Mouse (Mus musculus) cortical plate, adult 2 months (tissue): ENCODE measurements at regions not wholly inside any gene's neighbourhood (a gene's known extent, or its start where the extent isn't known, plus 50 kb on each side); places are given as distances from the start of the nearest gene placed in this dataset.

ENCODE experiments used
- H3K27ac ChIP-seq: fragments of 200-500 bp; 2 replicates; pipeline ENCODE4 v1.5.1; 2012; ENCODE audit warnings: low read length, control low read depth, inconsistent platforms; ENCODE audit not compliant: insufficient read depth
- H3K4me1 ChIP-seq: fragments of 200-500 bp; 2 replicates; pipeline ENCODE4 v1.6.1; 2011; ENCODE audit warnings: low read length; ENCODE audit not compliant: control insufficient read depth, insufficient read depth
- H3K4me3 ChIP-seq: fragments of 200-500 bp; 2 replicates; pipeline ENCODE4 v1.5.1; 2011; ENCODE audit warnings: mild to moderate bottlenecking, low read length, control low read depth; ENCODE audit not compliant: insufficient read depth
- CTCF ChIP-seq: fragments of 200-500 bp; IDR thresholded peaks from 2 replicates; pipeline ENCODE4 v1.5.1; 2011; ENCODE audit warnings: mild to moderate bottlenecking, control low read depth, low read length; ENCODE audit not compliant: insufficient read depth; ENCODE audit errors: extremely low read depth
- POLR2A ChIP-seq: fragments of 200-500 bp; IDR thresholded peaks from 2 replicates; pipeline ENCODE4 v1.6.1; 2011; ENCODE audit warnings: mild to moderate bottlenecking, low read length, control low read depth; ENCODE audit not compliant: insufficient read depth; ENCODE audit errors: extremely low read depth

DNA sequence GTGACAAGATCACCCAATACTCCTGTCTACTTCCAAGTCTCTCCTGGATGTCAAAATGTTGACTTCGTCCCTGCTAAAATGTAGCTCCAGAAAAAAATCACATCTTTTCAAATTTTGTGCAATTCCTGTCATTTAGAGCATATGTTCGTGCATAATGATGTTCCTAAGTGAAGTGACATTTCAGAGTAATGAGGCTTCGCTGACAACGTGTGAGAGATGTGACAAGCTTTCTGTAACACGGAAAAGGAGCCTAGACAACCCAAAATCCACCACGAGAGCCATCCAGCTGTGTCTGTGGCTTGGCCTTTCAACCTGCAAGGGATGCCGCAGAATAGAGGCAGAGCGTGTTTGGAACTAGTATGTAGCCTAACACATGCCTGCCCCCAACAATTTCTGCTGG, 438.1 kb upstream of the Fam19a5 start:
- no peak for TF ChIP-seq CTCF
- TF ChIP-seq POLR2A: no peak
- Histone ChIP-seq H3K4me1 (no peaks in the 10 kb centered on the region; the same call in 1 of the 2 replicates), H3K27ac (no peak overlapping the region), H3K4me3 (no peak overlapping the region)

DNA sequence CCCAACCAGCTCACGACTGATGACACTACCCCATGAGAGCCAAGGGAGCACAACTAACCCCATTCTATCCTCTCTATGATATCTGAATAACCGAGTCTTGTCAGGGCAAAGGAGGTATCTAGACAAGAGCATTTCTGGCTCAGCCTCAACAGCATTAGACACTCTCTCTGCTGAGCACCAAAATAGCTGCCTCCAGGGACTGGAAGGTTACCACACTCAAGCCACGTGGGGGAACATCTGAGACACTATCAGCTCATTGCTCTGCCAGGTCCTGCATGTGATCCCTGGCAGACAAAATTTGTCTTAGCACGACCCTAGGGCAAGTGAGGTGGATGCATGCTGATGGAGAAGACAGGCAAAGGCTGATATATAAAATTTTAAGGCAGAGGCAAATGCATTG, 436.4 kb upstream of the Fam19a5 start:
- no peak overlapping the region for H3K27ac ChIP-seq

DNA sequence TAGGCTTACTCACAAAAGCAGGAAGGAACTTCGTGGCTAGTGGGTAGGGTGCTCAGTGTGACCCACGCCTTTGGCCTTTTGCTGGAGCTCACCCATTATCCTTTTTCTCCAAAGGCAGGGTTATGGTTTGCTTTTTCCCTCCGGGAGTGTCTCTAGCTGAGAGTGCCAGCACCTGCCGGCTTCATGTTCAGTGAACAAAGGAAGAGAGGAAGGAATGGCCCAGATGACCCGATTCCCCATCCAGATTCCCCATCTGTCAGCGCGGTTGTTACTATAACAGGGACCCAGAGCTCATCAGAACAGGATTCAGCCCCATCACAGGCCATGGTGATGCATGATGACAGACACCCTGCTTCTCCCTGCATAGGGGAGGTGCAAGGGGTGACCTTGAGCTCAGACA, 435.7 kb upstream of the Fam19a5 start:
- no peak for TF ChIP-seq CTCF
- Histone ChIP-seq H3K4me3 (no peak overlapping the region), H3K4me1 (no peaks in the 10 kb centered on the region; the same call in 1 of the 2 replicates), H3K27ac (no peak overlapping the region)

More for the DNA sequence above, 436.4 kb upstream of the Fam19a5 start:
- Histone ChIP-seq H3K4me3 (no peak overlapping the region), H3K4me1 (no peaks in the 10 kb centered on the region; the same call in 1 of the 2 replicates)
- no peak for TF ChIP-seq CTCF
- TF ChIP-seq POLR2A: no peak

DNA sequence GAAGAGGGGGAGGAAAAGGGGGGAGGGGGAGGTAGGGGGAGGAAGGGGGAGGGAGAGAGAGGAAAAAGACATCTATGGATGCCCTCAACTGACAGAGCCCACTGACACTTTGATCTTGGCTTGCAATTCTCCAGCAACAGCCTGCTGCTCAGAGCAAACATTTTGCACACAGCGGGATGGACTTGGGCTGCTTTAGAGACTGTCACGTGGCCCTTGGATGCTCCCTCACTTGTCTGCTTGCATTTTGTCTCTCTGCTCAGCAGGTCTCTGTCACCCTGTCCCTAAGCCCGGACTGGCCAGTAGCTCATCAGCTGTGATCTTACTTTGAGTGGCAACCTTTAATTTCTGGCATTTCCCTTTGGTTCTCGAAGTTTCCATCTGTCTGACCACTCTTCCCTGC, 421.4 kb upstream of the Fam19a5 start:
- no peak overlapping the region for H3K27ac ChIP-seq
- no peaks in the 10 kb centered on the region for H3K4me1 ChIP-seq
- TF ChIP-seq CTCF (no peak), POLR2A (no peak)
- no peak overlapping the region for H3K4me3 ChIP-seq

DNA sequence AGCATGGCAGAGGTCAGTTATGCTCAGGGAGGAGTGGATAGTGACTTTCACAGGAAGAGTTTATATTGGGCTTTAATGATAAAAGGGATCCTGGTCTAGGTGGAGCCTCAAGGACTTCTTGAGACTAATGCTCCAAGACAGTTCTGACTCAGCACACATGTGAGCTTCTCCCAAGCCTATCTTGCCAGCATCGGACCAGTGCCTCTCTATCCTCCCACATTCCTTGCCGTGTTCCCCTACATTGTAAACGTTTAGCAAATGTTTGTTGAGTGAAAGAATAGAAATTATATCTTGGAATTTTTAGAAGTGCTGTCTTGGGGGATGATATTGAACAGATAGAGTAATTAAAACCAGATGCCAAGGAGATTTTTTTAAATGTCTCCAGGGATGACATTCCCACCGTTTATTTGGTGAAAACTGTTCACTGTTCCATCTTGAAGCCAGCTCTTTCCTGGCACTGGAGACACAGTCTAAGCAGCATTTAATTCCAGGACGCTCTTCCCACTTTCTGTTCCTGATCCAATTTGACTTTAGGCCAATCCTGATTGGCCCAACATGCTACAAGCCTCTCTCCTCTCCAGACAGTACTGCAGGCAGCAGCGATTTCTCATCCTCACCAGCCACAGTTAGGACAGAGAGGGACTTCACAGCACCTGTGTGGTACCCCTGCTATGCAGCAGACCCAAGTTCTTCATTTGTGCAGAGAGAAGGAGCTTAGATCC, 418.5 kb upstream of the Fam19a5 start:
- Histone ChIP-seq H3K4me3 (no peak overlapping the region), H3K27ac (no peak overlapping the region), H3K4me1 (no peaks in the 10 kb centered on the region)
- TF ChIP-seq POLR2A: no peak
- TF ChIP-seq CTCF: no peak

DNA sequence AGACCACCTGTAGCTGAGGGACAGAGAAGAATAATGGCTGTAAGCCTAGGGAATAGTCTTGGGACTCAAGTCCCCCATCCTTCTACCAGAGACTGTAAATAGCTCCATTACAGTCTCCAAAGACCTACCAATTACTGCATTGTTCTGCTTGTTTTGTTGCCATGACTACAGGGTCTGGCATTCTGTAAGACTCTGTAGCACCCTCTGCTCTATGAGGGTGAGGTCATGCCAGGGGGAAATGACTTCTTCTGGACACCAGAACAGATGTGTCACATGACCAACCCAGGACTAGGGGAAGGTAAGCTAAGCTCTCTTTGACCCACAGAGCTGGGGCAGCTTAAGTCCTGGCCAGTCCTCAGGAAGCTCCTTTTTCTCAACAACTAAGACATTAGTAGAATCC, 405.2 kb upstream of the Fam19a5 start:
- no peak overlapping the region for H3K27ac ChIP-seq
- TF ChIP-seq POLR2A: no peak
- no peak for TF ChIP-seq CTCF
- H3K4me1 ChIP-seq: peaks cover 2% of the 10 kb centered on the region; the same call in 1 of the 2 replicates
- H3K4me3 ChIP-seq: no peak overlapping the region

DNA sequence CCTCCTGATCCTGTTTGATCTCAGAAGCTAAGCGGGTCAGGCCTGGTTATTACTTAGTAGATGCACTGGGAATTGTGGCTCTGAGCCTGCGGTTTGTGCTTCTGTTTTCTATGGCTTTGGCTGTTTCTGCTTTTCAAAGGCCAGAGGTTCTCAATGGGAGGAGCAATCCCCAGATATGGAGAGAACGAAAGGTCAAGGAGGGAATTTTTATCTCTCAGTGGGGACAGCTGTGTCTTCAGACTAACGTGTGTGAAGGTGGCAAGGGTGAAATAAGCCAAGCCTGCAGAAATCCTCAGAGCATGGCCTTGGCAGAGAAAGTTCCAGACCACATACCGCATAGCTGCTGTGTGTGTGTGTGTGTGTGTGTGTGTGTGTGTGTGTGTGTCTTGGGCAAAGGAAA, 375.0 kb upstream of the Fam19a5 start:
- Histone ChIP-seq H3K4me1 (no peaks in the 10 kb centered on the region), H3K27ac (no peak overlapping the region), H3K4me3 (no peak overlapping the region)
- no peak for TF ChIP-seq POLR2A
- TF ChIP-seq CTCF: no peak

DNA sequence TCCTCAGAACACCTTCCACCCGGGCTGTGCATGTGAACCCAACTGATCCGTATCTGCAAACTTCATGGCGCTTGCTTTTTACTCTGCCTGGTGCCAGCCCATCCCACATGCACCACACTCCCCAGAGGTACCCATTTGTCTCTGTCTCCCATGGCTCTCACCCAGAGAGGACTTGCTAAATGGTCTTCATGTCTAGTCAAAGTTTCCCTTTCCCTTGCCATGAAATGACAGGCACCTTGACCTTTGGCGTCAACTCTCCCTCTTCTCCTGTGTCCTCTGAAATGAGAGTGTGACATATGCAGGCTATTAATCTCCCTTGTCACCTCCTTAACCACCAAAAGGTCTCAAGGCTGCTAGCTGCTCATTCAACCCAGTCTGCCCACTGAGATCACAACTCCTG, 373.2 kb upstream of the Fam19a5 start:
- TF ChIP-seq POLR2A (no peak), CTCF (no peak)
- Histone ChIP-seq H3K4me3 (no peak overlapping the region), H3K27ac (no peak overlapping the region), H3K4me1 (no peaks in the 10 kb centered on the region)

DNA sequence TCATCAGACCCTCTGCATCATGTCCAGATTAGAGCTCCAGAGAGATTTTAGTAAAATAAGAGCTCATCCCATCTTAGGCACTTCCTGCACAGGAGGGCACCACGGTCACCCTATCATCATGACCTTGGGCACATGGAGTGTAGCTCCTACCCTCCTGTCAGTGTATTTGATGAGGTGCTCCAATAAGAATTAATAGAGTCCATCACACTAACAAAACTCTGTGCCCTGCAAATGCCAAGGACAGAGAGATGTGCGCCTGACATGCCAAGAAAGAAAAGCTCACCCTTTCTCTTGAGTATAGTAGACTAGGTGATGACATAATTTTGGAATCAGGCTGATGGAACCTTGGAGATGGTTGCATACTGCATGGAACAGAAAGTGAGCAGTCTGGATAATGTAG, 371.0 kb upstream of the Fam19a5 start:
- no peak overlapping the region for H3K4me3 ChIP-seq
- no peaks in the 10 kb centered on the region for H3K4me1 ChIP-seq
- no peak overlapping the region for H3K27ac ChIP-seq
- TF ChIP-seq CTCF: no peak
- TF ChIP-seq POLR2A: no peak

DNA sequence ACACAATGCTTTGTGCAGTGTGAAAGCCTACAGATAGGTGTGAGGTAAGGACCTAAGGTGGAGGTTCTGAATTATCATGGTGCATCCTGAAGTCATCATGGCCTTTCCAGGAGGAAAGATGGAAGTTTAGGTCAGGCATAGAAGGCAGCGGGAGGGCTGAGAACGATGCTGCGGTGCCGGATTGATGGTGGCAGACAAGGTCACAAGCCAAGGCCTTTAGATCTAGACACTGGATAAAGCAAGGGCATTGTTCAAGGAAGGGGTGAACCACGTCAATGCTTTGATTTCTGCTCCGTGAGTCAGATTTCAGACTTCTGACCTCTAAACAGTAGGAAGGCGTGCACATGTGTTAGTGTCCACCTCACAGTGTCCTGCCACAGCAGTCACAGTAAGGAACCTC, 365.5 kb upstream of the Fam19a5 start:
- TF ChIP-seq CTCF (no peak), POLR2A (no peak)
- no peaks in the 10 kb centered on the region for H3K4me1 ChIP-seq
- H3K4me3 ChIP-seq: no peak overlapping the region
- H3K27ac ChIP-seq: no peak overlapping the region

DNA sequence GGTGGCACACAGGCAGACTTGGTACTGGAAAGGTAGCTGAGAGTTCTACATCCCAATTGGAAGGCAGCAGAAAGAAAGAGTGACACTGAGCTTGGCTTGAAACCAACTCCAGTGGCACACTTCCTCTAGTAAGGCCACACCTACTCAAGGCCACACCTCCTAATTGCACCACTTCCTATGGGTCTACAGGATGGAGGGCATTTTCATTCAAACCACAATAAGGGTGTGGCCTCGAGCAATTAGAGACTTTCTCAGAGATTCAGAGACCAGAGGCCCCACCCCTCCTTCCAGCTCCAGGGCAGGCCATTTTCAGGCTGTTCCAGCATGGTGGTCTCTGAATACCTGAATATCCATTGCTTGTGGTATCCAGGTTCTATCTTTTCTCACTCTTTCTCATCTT, 363.3 kb upstream of the Fam19a5 start:
- H3K4me1 ChIP-seq: no peaks in the 10 kb centered on the region

More for the DNA sequence above, 363.3 kb upstream of the Fam19a5 start:
- no peak overlapping the region for H3K4me3 ChIP-seq
- TF ChIP-seq CTCF (no peak), POLR2A (no peak)
- no peak overlapping the region for H3K27ac ChIP-seq
